Mouse (Mus musculus) forebrain, embryonic 14.5 days (tissue): Measurements from ENCODE around the gene Ebf1. TPM values are rescaled to one million over a fixed set of nuclear protein-coding genes. Genes with fewer than 3 reads are reported as not detected.

ENCODE experiments used
- ATAC-seq: fragments of 200-750 bp; cut with Nextera tagmentation; 2 replicates; pipeline ENCODE4 v1.8.0; 2017; ENCODE audit warnings: mild to moderate bottlenecking, moderate library complexity
- DNase-seq: peaks from one replicate; pipeline ENCODE4 v3.0.0-alpha.2; 2015; ENCODE audit warnings: low spot score
- H3K27ac ChIP-seq: fragments of 300-500 bp; sonication (generic); 2 replicates; pipeline ENCODE4 v1.5.1; 2014; ENCODE audit warnings: low read depth, mild to moderate bottlenecking, control low read depth, low read length, moderate library complexity
- H3K27me3 ChIP-seq: fragments of 300-500 bp; sonication (generic); replicated peaks from 2 replicates; pipeline ENCODE4 v1.6.1; 2014; ENCODE audit warnings: low read length, control low read depth, mixed read lengths; ENCODE audit not compliant: control insufficient read depth, insufficient read depth
- H3K36me3 ChIP-seq: fragments of 300-500 bp; sonication (generic); 2 replicates; pipeline ENCODE4 v1.6.1; 2014; ENCODE audit warnings: low read length, control low read depth; ENCODE audit not compliant: control insufficient read depth, insufficient read depth
- H3K4me1 ChIP-seq: fragments of 300-500 bp; sonication (generic); 2 replicates; pipeline ENCODE4 v1.6.1; 2014; ENCODE audit warnings: antibody characterized with exemption, low read length, control low read depth; ENCODE audit not compliant: control insufficient read depth, insufficient read depth
- H3K4me2 ChIP-seq: fragments of 300-500 bp; sonication (generic); 2 replicates; pipeline ENCODE4 v1.6.1; 2014; ENCODE audit warnings: mild to moderate bottlenecking, control low read depth, low read length
- H3K4me3 ChIP-seq: fragments of 300-500 bp; sonication (generic); 2 replicates; pipeline ENCODE4 v1.5.1; 2014; ENCODE audit warnings: low read depth, low read length, control low read depth
- H3K9ac ChIP-seq: fragments of 300-500 bp; sonication (generic); 2 replicates; pipeline ENCODE4 v1.6.1; 2014; ENCODE audit warnings: mild to moderate bottlenecking, low read length, control low read depth, moderate library complexity
- H3K9me3 ChIP-seq: fragments of 300-500 bp; sonication (generic); replicated peaks from 2 replicates; pipeline ENCODE4 v1.6.1; 2016; ENCODE audit warnings: low read length, control low read depth, mixed read lengths; ENCODE audit not compliant: control insufficient read depth
- WGBS: fragments of 180-500 bp; shearing (Covaris S2); extraction: QIAGEN DNeasy Blood & Tissue Kit; methylation state at CpG from one replicate; pipeline ENCODE4 v1.1.7; 2014; 5-methylcytosine and 5-hydroxymethylcytosine counted together
- polyA plus RNA-seq: library from polyadenylated mRNA; unstranded; fragments of >200 nt; fragmentation: Nextera tagmentation; extraction: Ambion mirVana; gene quantifications from 2 replicates; pipeline ENCODE4 v1.2.1, GENCODE M21; 2014

The Ebf1 gene
- polyA plus RNA-seq, 1 experiment from 2014 or later: 30.7 TPM

- Histone ChIP-seq H3K9me3 (no peaks in the 10 kb centered on the region), H3K27me3 (peaks cover 52% of the 10 kb centered on the region), H3K4me2 (no peak overlapping the region), H3K36me3 (no peaks in the 10 kb centered on the region), H3K4me3 (no peak overlapping the region), H3K9ac (no peak overlapping the region), H3K4me1 (peaks cover 16% of the 10 kb centered on the region), H3K27ac (no peak overlapping the region)
- DNase-seq: no peak
- ATAC-seq: no peak
- 92% methylated on average over 3 of the region's 3 CpGs for WGBS
These were observed 178.7 kb downstream of the Ebf1 start for GRCm38 (mm10) chr11:44795767-44796166.

- H3K9ac ChIP-seq: no peak overlapping the region
- H3K4me1 ChIP-seq: peaks cover 16% of the 10 kb centered on the region
- 52% methylated on average over 3 of the region's 3 CpGs for WGBS
- no peak overlapping the region for H3K27ac ChIP-seq
- ATAC-seq (no peak), DNase-seq (no peak)
- H3K4me3 ChIP-seq: no peak overlapping the region
- no peaks in the 10 kb centered on the region for H3K36me3 ChIP-seq
- no peaks in the 10 kb centered on the region for H3K9me3 ChIP-seq
- no peak overlapping the region for H3K4me2 ChIP-seq
- peaks cover 33% of the 10 kb centered on the region for H3K27me3 ChIP-seq
These were observed 181.2 kb downstream of the Ebf1 start for GRCm38 (mm10) chr11:44798270-44798669.

- H3K4me2 ChIP-seq: no peak overlapping the region
- peaks cover 13% of the 10 kb centered on the region; the same call in 1 of the 2 replicates for H3K4me1 ChIP-seq
- ATAC-seq (no peak), DNase-seq (no peak)
- no peak overlapping the region for H3K9ac ChIP-seq
- no peaks in the 10 kb centered on the region for H3K9me3 ChIP-seq
- 58% methylated on average over 7 of the region's 7 CpGs for WGBS
- peaks cover under 1% of the 10 kb centered on the region for H3K27me3 ChIP-seq
- no peak overlapping the region for H3K4me3 ChIP-seq
- H3K27ac ChIP-seq: no peak overlapping the region
- H3K36me3 ChIP-seq: no peaks in the 10 kb centered on the region
These were observed 186.9 kb downstream of the Ebf1 start for GRCm38 (mm10) chr11:44804046-44804445.

GRCm38 (mm10) chr11:44806589-44806988, 189.5 kb downstream of the Ebf1 start:
- peaks cover 3% of the 10 kb centered on the region; the same call in 1 of the 2 replicates for H3K4me1 ChIP-seq
- H3K4me2 ChIP-seq: no peak overlapping the region
- no peak overlapping the region for H3K4me3 ChIP-seq
- H3K36me3 ChIP-seq: no peaks in the 10 kb centered on the region
- H3K9ac ChIP-seq: no peak overlapping the region
- peak; percentile 71 for ATAC-seq
- DNase-seq: peak; percentile 61
- peaks cover 7% of the 10 kb centered on the region for H3K27me3 ChIP-seq
- H3K27ac ChIP-seq: no peak overlapping the region
- H3K9me3 ChIP-seq: no peaks in the 10 kb centered on the region
- 9% methylated on average over 11 of the region's 11 CpGs for WGBS

- Histone ChIP-seq H3K36me3 (no peaks in the 10 kb centered on the region), H3K9ac (no peak overlapping the region), H3K27me3 (peaks cover 7% of the 10 kb centered on the region), H3K4me1 (peaks cover 3% of the 10 kb centered on the region; the same call in 1 of the 2 replicates), H3K9me3 (no peaks in the 10 kb centered on the region), H3K27ac (no peak overlapping the region), H3K4me2 (no peak overlapping the region), H3K4me3 (no peak overlapping the region)
- 89% methylated on average over 4 of the region's 4 CpGs for WGBS
- no peak for ATAC-seq
- no peak for DNase-seq
These were observed 191.9 kb downstream of the Ebf1 start for GRCm38 (mm10) chr11:44808855-44809546.

- H3K27me3 ChIP-seq: peaks cover 7% of the 10 kb centered on the region
- ATAC-seq (no peak), DNase-seq (no peak)
- H3K36me3 ChIP-seq: no peaks in the 10 kb centered on the region
- H3K4me3 ChIP-seq: no peak overlapping the region
- H3K4me2 ChIP-seq: no peak overlapping the region
- H3K4me1 ChIP-seq: peaks cover 3% of the 10 kb centered on the region; the same call in 1 of the 2 replicates
- no peak overlapping the region for H3K9ac ChIP-seq
- 79% methylated on average over 6 of the region's 6 CpGs for WGBS
- no peak overlapping the region for H3K27ac ChIP-seq
- H3K9me3 ChIP-seq: no peaks in the 10 kb centered on the region
These were observed 193.9 kb downstream of the Ebf1 start for GRCm38 (mm10) chr11:44811007-44811406.

- Histone ChIP-seq H3K4me3 (no peak overlapping the region), H3K27ac (no peak overlapping the region), H3K36me3 (no peaks in the 10 kb centered on the region), H3K4me1 (no peaks in the 10 kb centered on the region; the same call in 1 of the 2 replicates), H3K9me3 (no peaks in the 10 kb centered on the region), H3K4me2 (no peak overlapping the region), H3K9ac (no peak overlapping the region), H3K27me3 (peaks cover 7% of the 10 kb centered on the region)
- WGBS: 88% methylated on average over 5 of the region's 5 CpGs
- DNase-seq: no peak
- ATAC-seq: no peak
These were observed 195.2 kb downstream of the Ebf1 start for GRCm38 (mm10) chr11:44812193-44812746.

GRCm38 (mm10) chr11:44813534-44813933, 196.4 kb downstream of the Ebf1 start:
- Histone ChIP-seq H3K36me3 (no peaks in the 10 kb centered on the region), H3K27me3 (peaks cover 10% of the 10 kb centered on the region), H3K9me3 (no peaks in the 10 kb centered on the region), H3K9ac (no peak overlapping the region), H3K4me3 (no peak overlapping the region), H3K27ac (no peak overlapping the region), H3K4me2 (no peak overlapping the region), H3K4me1 (no peaks in the 10 kb centered on the region; the same call in 1 of the 2 replicates)
- no peak for ATAC-seq
- 77% methylated on average over 7 of the region's 7 CpGs for WGBS
- DNase-seq: no peak

- H3K9me3 ChIP-seq: no peaks in the 10 kb centered on the region
These were observed 197.7 kb downstream of the Ebf1 start for GRCm38 (mm10) chr11:44814847-44815246.

More at GRCm38 (mm10) chr11:44814847-44815246, 197.7 kb downstream of the Ebf1 start:
- Histone ChIP-seq H3K4me1 (no peaks in the 10 kb centered on the region; the same call in 1 of the 2 replicates), H3K4me3 (no peak overlapping the region), H3K27me3 (peaks cover 10% of the 10 kb centered on the region), H3K36me3 (no peaks in the 10 kb centered on the region), H3K9ac (no peak overlapping the region), H3K27ac (no peak overlapping the region), H3K4me2 (no peak overlapping the region)
- no peak for ATAC-seq
- 70% methylated on average over 5 of the region's 5 CpGs for WGBS
- DNase-seq: no peak
